Mouse (Mus musculus): ENCODE measurements around the gene Prtg. TPM values are rescaled to one million over a fixed set of nuclear protein-coding genes. Genes with fewer than 3 reads are reported as not detected.
A peak's percentile ranks its signal among the peaks of the same experiment; 100 is the strongest.

The Prtg gene
- total and polyA plus RNA-seq, 2 experiments from 2014 or later, result 0.32 to 0.93 TPM

DNA sequence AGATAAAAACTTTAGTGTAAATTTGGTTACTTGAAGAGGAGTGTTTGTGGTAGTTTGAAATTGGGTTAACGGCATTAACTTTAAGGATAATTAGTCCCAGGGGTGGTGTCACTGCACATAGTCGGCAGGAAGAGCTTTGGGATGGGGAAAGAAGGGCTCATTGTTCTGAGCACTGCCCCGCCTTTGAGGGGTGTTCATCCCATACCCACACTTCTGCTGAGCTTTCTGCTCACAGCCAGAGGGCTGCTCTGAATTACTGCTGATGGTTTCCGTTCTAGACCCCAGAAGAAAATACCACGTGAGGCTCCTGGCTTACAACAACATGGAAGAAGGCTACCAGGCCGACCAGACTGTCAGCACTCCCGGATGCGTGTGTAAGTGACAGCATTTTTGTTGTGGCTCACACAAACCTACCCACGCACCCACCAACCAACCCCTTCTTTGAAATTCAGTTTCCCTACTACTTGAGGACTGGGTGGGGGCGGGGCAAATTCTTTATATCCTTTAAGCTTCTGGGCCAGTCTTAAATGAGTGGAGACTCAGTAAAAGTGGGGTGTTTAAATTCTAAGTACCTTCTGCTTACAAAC, 83.9 kb downstream of the Prtg start:
- H3K4me2 ChIP-seq (ENCODE audit: low read depth, low read length, poor library complexity, severe bottlenecking), result no peak overlapping the region
- DNase-seq (ENCODE audit: low spot score) (no peak), ATAC-seq (ENCODE audit: low FRiP score) (no peak)
- no peaks in the 10 kb centered on the region for H3K27me3 ChIP-seq (ENCODE audit: insufficient read depth, low read length)
- no peaks in the 10 kb centered on the region for H3K36me3 ChIP-seq (ENCODE audit: insufficient read depth, low read length)
- H3K9me3 ChIP-seq (ENCODE audit: low read length), result no peaks in the 10 kb centered on the region
- no peak overlapping the region for H3K4me3 ChIP-seq (ENCODE audit: low read depth, low read length)
- no peak overlapping the region for H3K9ac ChIP-seq (replicated peaks; ENCODE audit: low read length, poor library complexity, severe bottlenecking)
- no peaks in the 10 kb centered on the region for H3K4me1 ChIP-seq (ENCODE audit: insufficient read depth, low read length)
- H3K27ac ChIP-seq (ENCODE audit: low read depth, low read length), result no peak overlapping the region
- no peak for TF ChIP-seq CTCF (IDR thresholded peaks at IDR 0.05)
- WGBS, result 81% methylated on average over 10 of the region's 10 CpGs

- no peaks in the 10 kb centered on the region for H3K9me3 ChIP-seq (ENCODE audit: low read length)
- no peak overlapping the region for H3K4me3 ChIP-seq (ENCODE audit: low read depth, low read length)
- ATAC-seq (ENCODE audit: low FRiP score) (no peak), DNase-seq (ENCODE audit: low spot score) (no peak)
- H3K4me1 ChIP-seq (ENCODE audit: insufficient read depth, low read length), result no peaks in the 10 kb centered on the region
- H3K4me2 ChIP-seq (ENCODE audit: low read depth, low read length, poor library complexity, severe bottlenecking), result no peak overlapping the region
- no peaks in the 10 kb centered on the region for H3K27me3 ChIP-seq (ENCODE audit: insufficient read depth, low read length)
- H3K9ac ChIP-seq (replicated peaks; ENCODE audit: low read length, poor library complexity, severe bottlenecking), result no peak overlapping the region
- no peaks in the 10 kb centered on the region for H3K36me3 ChIP-seq (ENCODE audit: insufficient read depth, low read length)
- no peak for TF ChIP-seq CTCF (IDR thresholded peaks at IDR 0.05)
- no peak overlapping the region for H3K27ac ChIP-seq (ENCODE audit: low read depth, low read length)
- WGBS, result 93% methylated on average over 5 of the region's 5 CpGs
These were observed 86.1 kb downstream of the Prtg start for GRCm38 (mm10) chr9:72892761-72893160.

DNA sequence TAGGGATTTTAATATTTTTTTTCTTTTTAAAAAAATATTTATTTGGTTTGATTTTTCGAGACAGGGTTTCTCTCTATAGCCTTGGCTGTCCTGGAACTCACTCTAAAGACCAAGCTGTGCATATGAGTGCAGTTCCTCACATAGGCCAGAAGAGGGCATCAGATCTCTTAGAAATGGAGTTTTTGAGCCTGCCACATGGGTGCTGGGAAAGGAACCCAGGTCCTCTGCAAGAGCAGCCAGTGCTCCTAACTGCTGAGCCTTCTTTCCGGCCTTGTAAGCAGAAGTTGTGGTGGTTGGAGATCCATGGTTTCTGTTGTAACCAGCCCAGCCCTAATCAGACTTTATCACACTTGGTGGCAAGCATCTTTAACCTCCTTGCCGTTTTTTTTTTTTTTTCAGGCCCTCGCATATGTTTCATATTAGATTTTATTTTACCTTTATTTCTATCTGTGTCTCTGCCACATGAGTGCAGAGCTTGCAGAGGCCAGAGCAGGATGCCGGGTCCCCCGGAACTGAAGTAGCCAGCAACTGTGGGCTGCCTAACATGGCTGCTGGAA, 88.2 kb downstream of the Prtg start:
- no peaks in the 10 kb centered on the region for H3K36me3 ChIP-seq (ENCODE audit: insufficient read depth, low read length)
- no peak overlapping the region for H3K4me2 ChIP-seq (ENCODE audit: low read depth, low read length, poor library complexity, severe bottlenecking)
- 93% methylated on average over 6 of the region's 6 CpGs for WGBS
- no peak for DNase-seq (ENCODE audit: low spot score)
- TF ChIP-seq CTCF (IDR thresholded peaks at IDR 0.05), result peak; percentile 18; the same call in 1 of the 2 replicates
- no peak for ATAC-seq (ENCODE audit: low FRiP score)
- H3K9me3 ChIP-seq (ENCODE audit: low read length), result no peaks in the 10 kb centered on the region
- H3K27ac ChIP-seq (ENCODE audit: low read depth, low read length), result no peak overlapping the region
- no peak overlapping the region for H3K9ac ChIP-seq (replicated peaks; ENCODE audit: low read length, poor library complexity, severe bottlenecking)
- H3K4me3 ChIP-seq (ENCODE audit: low read depth, low read length), result no peak overlapping the region
- no peaks in the 10 kb centered on the region for H3K27me3 ChIP-seq (ENCODE audit: insufficient read depth, low read length)
- H3K4me1 ChIP-seq (ENCODE audit: insufficient read depth, low read length), result no peaks in the 10 kb centered on the region

- WGBS, result 90% methylated on average over 8 of the region's 8 CpGs
- H3K9me3 ChIP-seq (ENCODE audit: low read length), result no peaks in the 10 kb centered on the region
- H3K4me1 ChIP-seq (ENCODE audit: insufficient read depth, low read length), result no peaks in the 10 kb centered on the region
- no peak overlapping the region for H3K4me2 ChIP-seq (ENCODE audit: low read depth, low read length, poor library complexity, severe bottlenecking)
- no peak overlapping the region for H3K9ac ChIP-seq (replicated peaks; ENCODE audit: low read length, poor library complexity, severe bottlenecking)
- ATAC-seq (ENCODE audit: low FRiP score) (no peak), DNase-seq (ENCODE audit: low spot score) (no peak)
- H3K27me3 ChIP-seq (ENCODE audit: insufficient read depth, low read length), result no peaks in the 10 kb centered on the region
- no peak for TF ChIP-seq CTCF (IDR thresholded peaks at IDR 0.05)
- no peaks in the 10 kb centered on the region for H3K36me3 ChIP-seq (ENCODE audit: insufficient read depth, low read length)
- H3K4me3 ChIP-seq (ENCODE audit: low read depth, low read length), result no peak overlapping the region
- no peak overlapping the region for H3K27ac ChIP-seq (ENCODE audit: low read depth, low read length)
These were observed 95.4 kb downstream of the Prtg start for GRCm38 (mm10) chr9:72902057-72902456.

- Histone ChIP-seq H3K4me3 (ENCODE audit: low read depth, low read length) (no peak overlapping the region), H3K9me3 (ENCODE audit: low read length) (no peaks in the 10 kb centered on the region), H3K36me3 (ENCODE audit: insufficient read depth, low read length) (no peaks in the 10 kb centered on the region), H3K4me2 (ENCODE audit: low read depth, low read length, poor library complexity, severe bottlenecking) (no peak overlapping the region), H3K27me3 (ENCODE audit: insufficient read depth, low read length) (no peaks in the 10 kb centered on the region), H3K27ac (ENCODE audit: low read depth, low read length) (no peak overlapping the region), H3K4me1 (ENCODE audit: insufficient read depth, low read length) (no peaks in the 10 kb centered on the region), H3K9ac (replicated peaks; ENCODE audit: low read length, poor library complexity, severe bottlenecking) (no peak overlapping the region)
- DNase-seq (ENCODE audit: low spot score) (no peak), ATAC-seq (ENCODE audit: low FRiP score) (no peak)
- TF ChIP-seq CTCF (IDR thresholded peaks at IDR 0.05), result no peak
- 94% methylated on average over 5 of the region's 5 CpGs for WGBS
These were observed 95.9 kb downstream of the Prtg start for GRCm38 (mm10) chr9:72902611-72903010.

- Histone ChIP-seq H3K9me3 (ENCODE audit: low read length) (no peaks in the 10 kb centered on the region), H3K36me3 (ENCODE audit: insufficient read depth, low read length) (no peaks in the 10 kb centered on the region), H3K27ac (ENCODE audit: low read depth, low read length) (no peak overlapping the region), H3K27me3 (ENCODE audit: insufficient read depth, low read length) (no peaks in the 10 kb centered on the region), H3K4me2 (ENCODE audit: low read depth, low read length, poor library complexity, severe bottlenecking) (no peak overlapping the region), H3K9ac (replicated peaks; ENCODE audit: low read length, poor library complexity, severe bottlenecking) (no peak overlapping the region), H3K4me3 (ENCODE audit: low read depth, low read length) (no peak overlapping the region), H3K4me1 (ENCODE audit: insufficient read depth, low read length) (no peaks in the 10 kb centered on the region)
- DNase-seq (ENCODE audit: low spot score) (peak; percentile 8), ATAC-seq (ENCODE audit: low FRiP score) (no peak)
- 73% methylated on average over 6 of the region's 6 CpGs for WGBS
- TF ChIP-seq CTCF (IDR thresholded peaks at IDR 0.05), result no peak
These were observed 100.0 kb downstream of the Prtg start for GRCm38 (mm10) chr9:72906693-72907103.

Measured in midbrain, postnatal 0 days (tissue).